Mouse (Mus musculus): Measurements from ENCODE around the gene Adamtsl1.

Adamtsl1 gene

GRCm38 (mm10) chr4:85920474-85920873, 406.5 kb downstream of the Adamtsl1 start:
- no peak for DNase-seq (ENCODE audit: low read depth, low spot score)

GRCm38 (mm10) chr4:85922741-85923140, 408.8 kb downstream of the Adamtsl1 start:
- no peak for DNase-seq (ENCODE audit: low read depth, low spot score)

GRCm38 (mm10) chr4:85932129-85932528, 418.2 kb downstream of the Adamtsl1 start:
- no peak for DNase-seq (ENCODE audit: low read depth, low spot score)

DNA sequence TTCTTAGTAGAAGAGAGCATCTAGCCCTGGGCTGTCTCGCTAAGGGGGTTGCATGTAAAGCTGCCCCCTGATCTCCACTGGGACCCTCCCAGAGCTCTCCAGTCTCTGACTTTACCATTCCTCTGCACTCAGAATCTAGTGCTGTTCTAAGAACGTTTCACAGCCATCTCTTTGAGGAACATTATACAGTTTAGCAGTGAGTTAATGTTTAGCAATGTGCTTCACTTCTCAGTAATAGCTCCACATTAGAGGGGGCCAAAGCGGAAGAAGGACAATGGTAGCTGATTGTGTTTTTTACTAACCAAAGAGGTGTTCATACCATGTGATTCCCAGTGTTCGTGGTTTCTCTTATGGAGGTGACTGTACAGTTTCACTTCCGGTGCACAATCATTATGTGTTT, 425.5 kb downstream of the Adamtsl1 start:
- DNase-seq (ENCODE audit: low read depth, low spot score): no peak

- DNase-seq (ENCODE audit: low read depth, low spot score): no peak
Measured at GRCm38 (mm10) chr4:85941857-85942256, 427.9 kb downstream of the Adamtsl1 start.

DNA sequence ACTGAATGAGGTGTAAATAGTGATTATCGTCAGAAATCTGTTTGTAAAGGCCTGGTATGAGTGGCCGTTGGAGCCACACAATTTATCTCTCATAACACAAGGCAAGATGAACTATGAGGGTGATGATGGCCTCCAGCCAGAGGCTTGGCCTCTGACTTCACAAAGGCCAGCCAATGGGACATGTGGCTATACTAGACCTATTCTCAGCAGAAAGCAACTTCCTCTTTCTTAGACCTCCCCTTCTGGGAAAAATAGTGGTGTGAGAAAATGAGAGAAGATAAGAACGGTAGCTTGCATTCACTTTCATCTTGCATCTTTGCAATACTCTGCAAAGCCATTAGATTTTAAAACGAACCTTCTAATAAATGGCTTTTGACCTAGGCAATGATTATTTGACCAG, 439.6 kb downstream of the Adamtsl1 start:
- no peak for DNase-seq (ENCODE audit: low read depth, low spot score)

DNA sequence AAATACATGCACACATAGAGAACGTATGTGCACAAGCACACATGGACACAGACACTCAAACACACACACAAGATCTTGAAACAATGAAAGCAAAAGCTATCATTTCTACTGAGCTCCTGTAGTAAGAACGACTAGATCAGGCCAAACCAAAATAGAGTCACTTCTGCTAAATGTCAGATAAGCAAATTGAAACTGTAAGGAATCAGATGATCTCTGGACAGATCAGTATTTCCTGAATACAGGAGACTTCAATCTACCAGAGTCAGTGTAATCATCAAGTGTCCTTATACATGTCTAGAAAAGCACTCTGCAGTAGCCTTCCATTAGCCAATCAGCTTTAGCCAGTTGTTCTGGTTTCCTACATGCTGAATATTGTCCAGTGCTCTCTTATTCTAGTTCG, 441.4 kb downstream of the Adamtsl1 start:
- no peak for DNase-seq (ENCODE audit: low read depth, low spot score)

- no peak for DNase-seq (ENCODE audit: low read depth, low spot score)
Measured at GRCm38 (mm10) chr4:85957266-85957665, 443.3 kb downstream of the Adamtsl1 start.

GRCm38 (mm10) chr4:85957879-85958278, 443.9 kb downstream of the Adamtsl1 start:
- DNase-seq (ENCODE audit: low read depth, low spot score): no peak

DNA sequence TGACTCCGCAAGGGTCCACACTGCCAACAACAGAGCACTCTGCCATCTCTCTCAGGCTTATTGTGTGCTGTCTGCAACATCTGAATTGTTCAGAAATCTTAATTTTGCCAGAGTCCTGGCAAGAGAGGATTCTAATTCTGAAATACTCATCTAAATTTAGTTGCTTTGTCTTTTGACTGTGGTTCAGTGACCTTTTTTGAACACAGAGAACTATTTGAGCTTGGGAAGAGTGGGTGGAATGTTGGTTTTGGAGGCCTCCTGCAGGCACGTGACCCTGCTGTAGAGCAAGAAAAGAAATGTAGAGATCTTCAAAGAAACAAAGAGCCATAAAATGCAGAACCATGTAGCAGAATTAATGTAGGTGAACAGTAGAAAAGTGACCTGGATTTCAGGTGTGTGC, 445.0 kb downstream of the Adamtsl1 start:
- no peak for DNase-seq (ENCODE audit: low read depth, low spot score)

DNA sequence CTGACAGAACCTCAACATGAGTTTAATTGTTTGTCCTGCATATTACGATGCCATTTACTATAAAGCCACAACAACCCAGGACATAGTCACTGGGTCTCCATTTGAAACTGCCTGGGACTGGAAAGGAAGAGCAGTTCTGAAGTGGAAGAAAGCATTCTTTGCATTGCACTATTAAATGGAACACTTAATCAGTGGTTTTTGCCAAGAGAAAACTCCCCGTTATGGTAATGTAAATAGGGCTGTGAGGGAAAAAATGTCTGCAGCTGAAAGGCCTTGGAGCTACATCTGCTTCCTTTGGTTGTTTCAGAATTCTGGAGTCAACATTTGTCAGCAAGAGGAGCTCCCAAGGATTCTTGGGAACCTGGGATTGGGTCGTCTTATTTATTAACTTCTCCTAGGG, 462.2 kb downstream of the Adamtsl1 start:
- no peak for DNase-seq (ENCODE audit: low read depth, low spot score)

- DNase-seq (ENCODE audit: low read depth, low spot score): no peak
Measured at GRCm38 (mm10) chr4:85979206-85979605, 465.2 kb downstream of the Adamtsl1 start.

DNA sequence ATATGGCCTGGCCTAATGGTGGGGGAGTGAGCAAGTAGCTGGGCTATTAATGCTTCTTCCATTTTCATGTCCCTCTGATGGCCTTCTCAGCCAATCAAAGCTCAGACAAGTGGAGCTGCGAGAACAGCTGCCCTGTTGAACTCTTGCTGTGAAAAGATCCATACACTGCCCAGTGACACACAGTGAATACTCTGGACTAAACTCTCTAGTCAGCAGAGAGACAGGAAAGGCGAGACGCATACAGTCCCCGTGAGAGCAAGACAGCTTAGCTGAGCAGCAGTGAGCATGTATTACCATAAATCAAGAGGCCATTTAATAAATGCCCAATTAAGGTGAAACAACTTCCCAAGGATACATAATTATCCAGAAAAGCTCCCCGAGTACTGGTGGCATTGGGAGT, 492.6 kb downstream of the Adamtsl1 start:
- DNase-seq (ENCODE audit: low read depth, low spot score): no peak

GRCm38 (mm10) chr4:86013640-86014039, 499.7 kb downstream of the Adamtsl1 start:
- DNase-seq (ENCODE audit: low read depth, low spot score): no peak

DNA sequence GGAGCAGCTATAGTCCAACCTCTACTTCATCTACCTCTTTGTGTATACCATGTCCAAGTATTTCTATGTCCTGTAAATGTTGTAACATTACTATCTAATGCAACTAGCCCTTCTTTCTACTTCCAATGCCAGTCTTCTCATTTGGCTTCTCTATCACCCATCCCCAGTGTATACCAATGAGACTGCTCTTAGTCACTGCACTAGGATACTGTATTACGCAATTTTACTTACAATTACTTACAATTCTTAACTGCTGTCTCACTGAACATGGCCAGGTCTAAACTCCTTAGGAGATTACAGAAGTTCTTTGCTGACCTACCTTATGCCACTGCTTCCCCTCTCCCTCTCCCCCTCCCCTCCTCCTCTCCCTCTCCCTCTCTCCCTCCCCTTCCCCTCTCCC, 505.0 kb downstream of the Adamtsl1 start:
- no peak for DNase-seq (ENCODE audit: low read depth, low spot score)

DNA sequence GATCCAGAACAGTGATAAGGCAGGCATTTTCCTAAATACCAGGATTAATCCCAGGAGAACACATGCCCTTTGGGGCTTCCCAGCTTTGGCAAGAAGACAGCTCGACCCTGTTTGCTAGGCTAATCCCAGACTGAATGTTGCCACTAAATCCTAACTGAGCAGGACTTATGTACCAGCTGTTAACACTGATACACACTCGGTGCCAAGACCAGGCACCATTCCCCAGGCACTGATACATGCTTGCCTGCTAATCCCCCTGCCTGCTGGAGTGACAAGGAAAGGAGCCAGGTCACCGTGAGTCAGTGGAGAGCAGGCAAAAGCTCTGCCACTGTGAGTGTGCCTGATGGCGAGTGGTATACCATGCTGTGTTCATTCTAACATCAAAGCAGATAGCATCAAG, 505.6 kb downstream of the Adamtsl1 start:
- DNase-seq (ENCODE audit: low read depth, low spot score): no peak

GRCm38 (mm10) chr4:86020372-86021090, 506.6 kb downstream of the Adamtsl1 start:
- DNase-seq (ENCODE audit: low read depth, low spot score): no peak

DNA sequence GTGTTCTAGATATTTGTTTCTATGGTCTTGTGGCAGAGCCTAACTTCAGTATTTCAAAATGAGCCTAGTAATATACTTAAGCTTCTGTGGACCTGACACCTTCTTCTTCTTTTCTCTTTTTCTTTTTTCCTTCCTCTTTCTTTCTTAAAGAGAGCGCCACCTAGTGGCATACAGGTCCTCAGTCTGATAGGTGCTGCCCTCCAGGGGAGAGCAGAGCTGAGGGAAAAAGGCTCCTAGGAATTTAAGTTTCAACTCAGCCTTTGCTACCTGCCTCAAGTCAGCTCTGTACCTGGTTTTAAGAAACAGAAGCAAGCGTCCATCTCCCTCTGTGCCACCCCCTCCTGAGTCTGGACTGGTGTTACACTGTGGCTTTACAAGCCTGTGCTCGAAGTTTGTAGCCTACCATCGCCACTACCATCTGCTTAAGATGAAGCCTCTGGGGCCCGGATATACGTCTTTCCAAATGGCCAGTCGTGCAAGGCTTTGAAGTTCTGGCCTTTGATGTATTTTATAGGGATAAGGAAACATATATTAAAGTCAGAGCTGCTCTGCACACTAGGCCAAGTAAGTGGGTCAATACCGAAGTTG, 510.7 kb downstream of the Adamtsl1 start:
- DNase-seq (ENCODE audit: low read depth, low spot score): peak; percentile 44

DNA sequence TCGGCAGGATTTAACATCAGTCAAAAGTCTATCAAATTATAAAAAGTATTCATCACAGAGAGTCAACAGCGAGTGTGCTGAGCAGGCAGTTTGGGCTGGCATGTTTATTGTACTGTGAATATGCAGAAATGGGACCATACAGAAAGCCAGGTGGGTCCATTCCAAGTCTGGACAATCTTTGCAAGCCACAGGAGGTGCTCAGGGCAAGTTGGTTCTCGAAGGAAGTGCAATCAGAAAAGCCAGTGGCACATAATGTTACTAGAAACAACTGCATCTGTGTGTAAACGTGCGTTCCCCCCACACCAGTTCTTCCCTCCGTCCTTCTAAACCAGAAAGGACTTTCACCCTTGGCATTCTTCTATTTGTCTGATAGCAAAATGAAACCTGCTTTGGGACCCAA, 515.5 kb downstream of the Adamtsl1 start:
- no peak for DNase-seq (ENCODE audit: low read depth, low spot score)

- no peak for DNase-seq (ENCODE audit: low read depth, low spot score)
Measured at GRCm38 (mm10) chr4:86030208-86030607, 516.2 kb downstream of the Adamtsl1 start.

GRCm38 (mm10) chr4:86031041-86031440, 517.1 kb downstream of the Adamtsl1 start:
- DNase-seq (ENCODE audit: low read depth, low spot score): peak; percentile 23

- DNase-seq (ENCODE audit: low read depth, low spot score): peak; percentile 82
Measured at GRCm38 (mm10) chr4:86040921-86041320, 526.9 kb downstream of the Adamtsl1 start.

DNA sequence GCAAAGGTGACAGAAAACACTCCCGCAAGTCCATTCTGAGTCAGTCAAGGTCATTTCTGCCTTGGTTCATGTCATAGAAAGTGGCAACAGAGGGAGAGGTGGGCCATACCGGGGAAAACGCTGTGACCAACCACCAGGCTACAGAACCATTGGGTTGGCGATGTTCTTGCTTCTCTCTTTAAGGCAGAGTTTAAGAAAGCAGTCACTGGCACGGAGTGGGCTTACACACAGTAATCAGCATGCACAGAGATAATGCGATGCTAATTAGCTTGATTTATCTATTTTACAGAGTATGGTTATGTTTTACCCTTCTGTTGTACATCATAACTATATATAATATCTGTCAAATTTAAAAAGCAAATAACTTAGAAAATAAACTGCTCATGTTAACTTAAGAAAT, 531.5 kb downstream of the Adamtsl1 start:
- no peak for DNase-seq (ENCODE audit: low read depth, low spot score)

- peak; percentile 72 for DNase-seq (ENCODE audit: low read depth, low spot score)
Measured at GRCm38 (mm10) chr4:86045876-86046275, 531.9 kb downstream of the Adamtsl1 start.
